Mouse (Mus musculus) C2C12 (cell line): ENCODE measurements at regions not wholly inside any gene's neighbourhood (a gene's known extent, or its start where the extent isn't known, plus 50 kb on each side); places are given as distances from the start of the nearest gene placed in this dataset.

ENCODE experiments used
- CTCF ChIP-seq: IDR thresholded peaks from one replicate; pipeline ENCODE4 v1.5.1; 2011; ENCODE audit not compliant: control insufficient read depth, insufficient read depth, insufficient read length
- MYOD1 ChIP-seq: IDR thresholded peaks from one replicate; pipeline ENCODE4 v1.6.1; 2011; ENCODE audit warnings: low read depth; ENCODE audit not compliant: control insufficient read depth, insufficient read length

- no peak for TF ChIP-seq CTCF
- TF ChIP-seq MYOD1 = no peak
Measured at GRCm38 (mm10) chr16:63319602-63320001, 465.5 kb downstream of the Pros1 start.
